Mouse (Mus musculus): ENCODE results near the gene Mrps27. TPM values are rescaled to one million over a fixed set of nuclear protein-coding genes. Genes with fewer than 3 reads are reported as not detected.

Gene Mrps27
- total and polyA plus RNA-seq, 3 experiments: 32.6 to 64.8 (median 46.8) TPM

- no peak for TF ChIP-seq TBP (conservative IDR thresholded peaks at IDR 0.05; ENCODE audit: low read depth, low read length)
- no peak for TF ChIP-seq CHD1 (IDR thresholded peaks at IDR 0.05; ENCODE audit: low read depth, low read length)
- TF ChIP-seq MYC (IDR thresholded peaks at IDR 0.05; ENCODE audit: low read depth, low read length): no peak
- no peak for TF ChIP-seq PAX5 (IDR thresholded peaks at IDR 0.05; ENCODE audit: low read length)
- no peak for TF ChIP-seq BHLHE40 (IDR thresholded peaks at IDR 0.05; ENCODE audit: low read depth, low read length)
- no peak for TF ChIP-seq USF2 (conservative IDR thresholded peaks at IDR 0.05; ENCODE audit: low read depth, low read length)
- no peak for TF ChIP-seq ZMIZ1 (IDR thresholded peaks at IDR 0.05; ENCODE audit: low read depth, low read length)
- TF ChIP-seq ETS1 (conservative IDR thresholded peaks at IDR 0.05; ENCODE audit: low read depth, low read length): no peak
- TF ChIP-seq RCOR1 (conservative IDR thresholded peaks at IDR 0.05; ENCODE audit: low read depth, low read length): no peak
- no peak for TF ChIP-seq JUN (IDR thresholded peaks at IDR 0.05; ENCODE audit: insufficient read depth, low read depth, low read length)
- no peak for TF ChIP-seq JUND (conservative IDR thresholded peaks at IDR 0.05; ENCODE audit: low read depth, low read length)
- TF ChIP-seq MEF2A (IDR thresholded peaks at IDR 0.05; ENCODE audit: borderline replicate concordance, low read depth, low read length): no peak
- no peak for TF ChIP-seq ELF1 (IDR thresholded peaks at IDR 0.05; ENCODE audit: low read depth, low read length)
- no peak for TF ChIP-seq SIN3A (IDR thresholded peaks at IDR 0.05; ENCODE audit: low read length)
- no peak for TF ChIP-seq MXI1 (IDR thresholded peaks at IDR 0.05; ENCODE audit: low read depth, low read length)
- no peak for TF ChIP-seq CTCF (conservative IDR thresholded peaks at IDR 0.05 in 1 of 2, IDR thresholded peaks at IDR 0.05 in 1 of 2; ENCODE audit: low read depth in 2 of 2, low read length in 2 of 2)
- no peak for TF ChIP-seq E2F4 (IDR thresholded peaks at IDR 0.05; ENCODE audit: insufficient replicate concordance, low read depth, low read length)
- TF ChIP-seq GABPA (IDR thresholded peaks at IDR 0.05; ENCODE audit: insufficient replicate concordance, low read depth, low read length): no peak
- Histone ChIP-seq H3K9me3 (replicated peaks; ENCODE audit: low read length) (no peaks in the 10 kb centered on the region), H3K4me3 (replicated peaks in 1 of 3; ENCODE audit: low read depth in 2 of 3, low read length in 2 of 3, poor library complexity in 1 of 3) (no peak overlapping the region), H3K9ac (ENCODE audit: insufficient read depth, low read depth) (no peak overlapping the region), H3K4me2 (ENCODE audit: insufficient read depth, low read depth, poor library complexity, severe bottlenecking) (no peak overlapping the region), H3K4me1 (ENCODE audit: control insufficient read depth in 1 of 2, insufficient read depth in 2 of 2) (peaks cover 0 to 12% of the 10 kb centered on the region in 2 experiments; a peak in 2 of 4 replicates), H3K36me3 (replicated peaks in 1 of 2; ENCODE audit: control insufficient read depth in 1 of 2, insufficient read depth in 1 of 2, low read length in 1 of 2) (peaks cover 16 to 71% of the 10 kb centered on the region in 2 experiments), H3K27me3 (replicated peaks) (no peaks in the 10 kb centered on the region), H3K79me2 (replicated peaks; ENCODE audit: control insufficient read depth, extremely low read depth, insufficient read depth, poor library complexity, severe bottlenecking) (no peaks in the 10 kb centered on the region), H3K27ac (ENCODE audit: insufficient read depth, low read depth) (no peak overlapping the region)
- no peak for DNase-seq (ENCODE audit: extremely low read depth)
- in situ Hi-C loops (cut with MboI; ENCODE audit: low pct_ligation_motif_present, low pct_unique_long_range_greater_than_20kb, low sequenced_read_pairs): loop anchor here (10.0 kb wide), 1 partner anchor 467 kb away; no protein-coding TSS in a partner anchor
- dilution Hi-C loops (cut with MboI; ENCODE audit: extremely low pct_ligation_motif_present, extremely low pct_unique_long_range_greater_than_20kb, low sequenced_read_pairs): loop anchor here (25.0 kb wide), 1 partner anchor 134 kb away; the partner anchor contains the start of gene Map1b
These were observed 33.6 kb downstream of the Mrps27 start for GRCm38 (mm10) chr13:99378223-99378622.

GRCm38 (mm10) chr13:99382373-99382772 lies 37.8 kb downstream of the Mrps27 start:
- dilution Hi-C loops (cut with MboI; ENCODE audit: extremely low pct_ligation_motif_present, extremely low pct_unique_long_range_greater_than_20kb, low sequenced_read_pairs): loop anchor here (25.0 kb wide), 1 partner anchor 130 kb away; the partner anchor contains the start of gene Map1b
- in situ Hi-C loops (cut with MboI; ENCODE audit: low pct_ligation_motif_present, low pct_unique_long_range_greater_than_20kb, low sequenced_read_pairs): no loop called here
- DNase-seq (ENCODE audit: extremely low read depth): no peak
- Histone ChIP-seq H3K27me3 (replicated peaks) (no peaks in the 10 kb centered on the region), H3K79me2 (replicated peaks; ENCODE audit: control insufficient read depth, extremely low read depth, insufficient read depth, poor library complexity, severe bottlenecking) (no peaks in the 10 kb centered on the region), H3K27ac (ENCODE audit: insufficient read depth, low read depth) (no peak overlapping the region), H3K4me1 (ENCODE audit: control insufficient read depth in 1 of 2, insufficient read depth in 2 of 2) (peaks cover 0 to 13% of the 10 kb centered on the region in 2 experiments; a peak in 2 of 4 replicates), H3K4me2 (ENCODE audit: insufficient read depth, low read depth, poor library complexity, severe bottlenecking) (no peak overlapping the region), H3K4me3 (replicated peaks in 1 of 3; ENCODE audit: low read depth in 2 of 3, low read length in 2 of 3, poor library complexity in 1 of 3) (no peak overlapping the region), H3K9me3 (replicated peaks; ENCODE audit: low read length) (no peaks in the 10 kb centered on the region), H3K36me3 (replicated peaks in 1 of 2; ENCODE audit: control insufficient read depth in 1 of 2, insufficient read depth in 1 of 2, low read length in 1 of 2) (peaks cover 17 to 76% of the 10 kb centered on the region in 2 experiments), H3K9ac (ENCODE audit: insufficient read depth, low read depth) (no peak overlapping the region)
- no peak for TF ChIP-seq ZNF384 (IDR thresholded peaks at IDR 0.05; ENCODE audit: low read depth, low read length)
- no peak for TF ChIP-seq MXI1 (IDR thresholded peaks at IDR 0.05; ENCODE audit: low read depth, low read length)
- no peak for TF ChIP-seq IRF4 (IDR thresholded peaks at IDR 0.05; ENCODE audit: low read depth, low read length)
- TF ChIP-seq MEF2A (IDR thresholded peaks at IDR 0.05; ENCODE audit: borderline replicate concordance, low read depth, low read length): no peak
- no peak for TF ChIP-seq JUN (IDR thresholded peaks at IDR 0.05; ENCODE audit: insufficient read depth, low read depth, low read length)
- TF ChIP-seq CHD2 (IDR thresholded peaks at IDR 0.05; ENCODE audit: low read length): no peak
- no peak for TF ChIP-seq MAZ (IDR thresholded peaks at IDR 0.05; ENCODE audit: low read depth, low read length)
- no peak for TF ChIP-seq RAD21 (IDR thresholded peaks at IDR 0.05; ENCODE audit: low read depth, low read length)
- TF ChIP-seq MAX (IDR thresholded peaks at IDR 0.05; ENCODE audit: low read length): no peak
- TF ChIP-seq ZKSCAN1 (IDR thresholded peaks at IDR 0.05; ENCODE audit: borderline replicate concordance, low read depth, low read length): no peak
- no peak for TF ChIP-seq USF2 (conservative IDR thresholded peaks at IDR 0.05; ENCODE audit: low read depth, low read length)
- no peak for TF ChIP-seq POLR2AphosphoS2 (IDR thresholded peaks at IDR 0.05; ENCODE audit: low read depth, low read length)
- TF ChIP-seq CTCF (conservative IDR thresholded peaks at IDR 0.05 in 1 of 2, IDR thresholded peaks at IDR 0.05 in 1 of 2; ENCODE audit: low read depth in 2 of 2, low read length in 2 of 2): no peak
- no peak for TF ChIP-seq E2F4 (IDR thresholded peaks at IDR 0.05; ENCODE audit: insufficient replicate concordance, low read depth, low read length)
- TF ChIP-seq ZMIZ1 (IDR thresholded peaks at IDR 0.05; ENCODE audit: low read depth, low read length): no peak
- TF ChIP-seq USF1 (IDR thresholded peaks at IDR 0.05; ENCODE audit: low read depth, low read length): no peak
